Mouse (Mus musculus): ENCODE results near the gene Mrps7. TPM values are rescaled to one million over a fixed set of nuclear protein-coding genes. Genes with fewer than 3 reads are reported as not detected.

The Mrps7 gene
- polyA plus RNA-seq (2015; fragmentation: Nextera tagmentation; extraction: Ambion mirVana), result 91.6 and 93.5 TPM in 2 replicates

- Histone ChIP-seq H3K36me3 (peaks cover 52% of the 10 kb centered on the region), H3K27ac (peak within 1 kb of the TSS; percentile 83), H3K27me3 (no peaks in the 10 kb centered on the region), H3K9me3 (no peaks in the 10 kb centered on the region), H3K4me2 (replicated peaks) (peak within 1 kb of the TSS; percentile 97), H3K9ac (peak within 1 kb of the TSS; percentile 97), H3K4me1 (peaks cover 32% of the 10 kb centered on the region), H3K4me3 (peak within 1 kb of the TSS; percentile 98)
- under 1% methylated on average over 86 of the region's 93 CpGs for WGBS
- peak; percentile 97 for ATAC-seq (ENCODE audit: low FRiP score, low read depth)
Measured at GRCm38 (mm10) chr11:115603476-115604303, at the start of gene Mrps7, which contains the start of gene Gga3. TSS of gene Mrps7 (plus strand) at chr11:115603925. TSS of gene Gga3 (minus strand) at chr11:115604051.

GRCm38 (mm10) chr11:115555717-115556116 lies 48.0 kb upstream of the Mrps7 start:
- ATAC-seq (ENCODE audit: low FRiP score, low read depth), result no peak

DNA sequence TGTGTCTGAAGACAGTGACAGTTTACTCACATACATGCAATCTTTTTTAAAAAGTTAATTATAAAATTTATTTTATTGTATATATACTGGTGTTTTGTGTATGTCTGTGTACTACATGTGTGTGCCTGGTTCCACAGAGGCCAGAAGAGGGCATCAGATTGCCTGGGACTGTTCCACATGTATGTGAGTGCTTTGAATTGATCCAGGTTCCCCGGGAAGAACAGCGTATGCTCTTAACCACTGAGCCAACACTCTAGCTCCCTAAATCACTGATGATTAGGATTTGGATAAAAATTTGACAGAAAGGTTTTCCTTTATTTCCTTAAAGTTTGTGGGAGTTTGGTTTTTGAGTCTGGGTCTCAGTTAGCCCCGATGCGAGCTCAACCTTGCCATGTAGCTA lies 40.3 kb upstream of the Mrps7 start:
- peak overlapping the region; percentile 87 for H3K4me3 ChIP-seq
- H3K9ac ChIP-seq, result peak overlapping the region; percentile 83
- peaks cover 14% of the 10 kb centered on the region for H3K4me1 ChIP-seq
- H3K27ac ChIP-seq, result peak overlapping the region; percentile 78; the same call in 1 of the 2 replicates
- no peaks in the 10 kb centered on the region for H3K27me3 ChIP-seq
- peak overlapping the region; percentile 86 for H3K4me2 ChIP-seq (replicated peaks)
- WGBS, result 49% methylated on average over 4 of the region's 4 CpGs
- ATAC-seq (ENCODE audit: low FRiP score, low read depth), result no peak
- H3K36me3 ChIP-seq, result peaks cover 28% of the 10 kb centered on the region
- H3K9me3 ChIP-seq, result no peaks in the 10 kb centered on the region

More at GRCm38 (mm10) chr11:115555717-115556116, 48.0 kb upstream of the Mrps7 start:
- Histone ChIP-seq H3K36me3 (no peaks in the 10 kb centered on the region), H3K4me2 (replicated peaks) (no peak overlapping the region), H3K4me3 (no peak overlapping the region), H3K9ac (no peak overlapping the region), H3K4me1 (no peaks in the 10 kb centered on the region), H3K9me3 (no peaks in the 10 kb centered on the region), H3K27ac (no peak overlapping the region), H3K27me3 (no peaks in the 10 kb centered on the region)
- WGBS, result 77% methylated on average over 17 of the region's 17 CpGs

- Histone ChIP-seq H3K9ac (peak within 1 kb of the TSS; percentile 83), H3K4me1 (peaks cover 14% of the 10 kb centered on the region), H3K36me3 (peaks cover 36% of the 10 kb centered on the region), H3K27ac (peak within 1 kb of the TSS; percentile 78; the same call in 1 of the 2 replicates), H3K27me3 (no peaks in the 10 kb centered on the region), H3K9me3 (no peaks in the 10 kb centered on the region), H3K4me3 (peak within 1 kb of the TSS; percentile 87), H3K4me2 (replicated peaks) (peak within 1 kb of the TSS; percentile 86)
- WGBS, result under 1% methylated on average over 42 of the region's 42 CpGs
- ATAC-seq (ENCODE audit: low FRiP score, low read depth), result peak; percentile 91
Measured at GRCm38 (mm10) chr11:115564064-115564809, 39.5 kb upstream of the Mrps7 start, which contains the start of gene Nup85. TSS of gene Nup85 (plus strand) at chr11:115564434.

GRCm38 (mm10) chr11:115564961-115565360 lies 38.8 kb upstream of the Mrps7 start:
- Histone ChIP-seq H3K27me3 (no peaks in the 10 kb centered on the region), H3K4me2 (replicated peaks) (peak overlapping the region; percentile 86), H3K9me3 (no peaks in the 10 kb centered on the region), H3K4me1 (peaks cover 14% of the 10 kb centered on the region), H3K4me3 (peak overlapping the region; percentile 87), H3K9ac (peak overlapping the region; percentile 83), H3K27ac (no peak overlapping the region), H3K36me3 (peaks cover 43% of the 10 kb centered on the region)
- no peak for ATAC-seq (ENCODE audit: low FRiP score, low read depth)
- WGBS, result 15% methylated on average over 7 of the region's 7 CpGs

GRCm38 (mm10) chr11:115579080-115579479 lies 24.6 kb upstream of the Mrps7 start:
- H3K9me3 ChIP-seq, result no peaks in the 10 kb centered on the region
- no peak overlapping the region for H3K4me3 ChIP-seq
- no peaks in the 10 kb centered on the region for H3K27me3 ChIP-seq
- no peak overlapping the region for H3K4me2 ChIP-seq (replicated peaks)
- no peak for ATAC-seq (ENCODE audit: low FRiP score, low read depth)
- H3K27ac ChIP-seq, result no peak overlapping the region
- H3K4me1 ChIP-seq, result no peaks in the 10 kb centered on the region
- peaks cover 76% of the 10 kb centered on the region for H3K36me3 ChIP-seq
- no peak overlapping the region; the same call in 1 of the 2 replicates for H3K9ac ChIP-seq

- no peaks in the 10 kb centered on the region for H3K4me1 ChIP-seq
- H3K36me3 ChIP-seq, result peaks cover 99% of the 10 kb centered on the region
- no peak overlapping the region for H3K4me3 ChIP-seq
- no peaks in the 10 kb centered on the region for H3K27me3 ChIP-seq
- no peak overlapping the region for H3K4me2 ChIP-seq (replicated peaks)
- 87% methylated on average over 10 of the region's 10 CpGs for WGBS
- H3K9me3 ChIP-seq, result no peaks in the 10 kb centered on the region
- H3K9ac ChIP-seq, result no peak overlapping the region; the same call in 1 of the 2 replicates
- no peak for ATAC-seq (ENCODE audit: low FRiP score, low read depth)
- H3K27ac ChIP-seq, result no peak overlapping the region
Measured at GRCm38 (mm10) chr11:115582913-115583606, 20.7 kb upstream of the Mrps7 start.

DNA sequence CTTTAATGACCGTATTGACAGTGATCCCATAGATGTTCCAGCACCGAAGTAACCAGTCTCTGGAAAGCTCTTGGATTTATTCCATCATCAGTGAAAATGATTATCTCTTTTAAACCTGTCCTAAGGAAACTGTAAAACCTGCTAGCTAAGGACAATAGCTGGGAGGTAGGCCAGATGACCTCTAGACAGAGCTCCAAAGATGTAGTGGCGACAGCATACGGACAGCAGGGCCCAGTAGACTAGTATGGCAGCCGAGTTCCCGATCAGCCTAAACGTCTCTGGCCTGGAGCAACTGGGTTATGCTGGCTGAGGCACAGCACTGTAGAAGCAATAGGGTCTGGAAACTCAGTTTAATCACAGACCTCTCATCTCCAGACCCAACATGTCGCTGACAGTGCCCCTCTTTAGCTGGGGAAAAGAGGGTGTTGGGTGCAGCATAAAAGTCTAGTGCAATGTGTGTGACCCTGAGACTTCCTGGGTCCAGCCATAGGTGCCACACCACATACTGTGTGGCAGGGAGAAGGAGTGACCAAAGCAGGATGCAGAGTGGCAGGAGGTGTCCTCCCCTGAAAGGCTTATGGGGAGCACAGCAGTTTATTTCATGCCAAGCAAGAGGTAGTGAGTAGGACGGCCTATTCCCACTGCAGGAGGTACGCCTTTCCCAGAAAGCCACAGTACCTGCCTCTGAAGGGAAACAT lies 19.2 kb upstream of the Mrps7 start:
- H3K4me1 ChIP-seq, result no peaks in the 10 kb centered on the region
- 84% methylated on average over 10 of the region's 10 CpGs for WGBS
- no peak overlapping the region for H3K4me3 ChIP-seq
- H3K9ac ChIP-seq, result no peak overlapping the region
- no peak for ATAC-seq (ENCODE audit: low FRiP score, low read depth)
- H3K4me2 ChIP-seq (replicated peaks), result no peak overlapping the region
- no peaks in the 10 kb centered on the region for H3K27me3 ChIP-seq
- no peaks in the 10 kb centered on the region for H3K9me3 ChIP-seq
- peaks cover 96% of the 10 kb centered on the region for H3K36me3 ChIP-seq
- H3K27ac ChIP-seq, result no peak overlapping the region

DNA sequence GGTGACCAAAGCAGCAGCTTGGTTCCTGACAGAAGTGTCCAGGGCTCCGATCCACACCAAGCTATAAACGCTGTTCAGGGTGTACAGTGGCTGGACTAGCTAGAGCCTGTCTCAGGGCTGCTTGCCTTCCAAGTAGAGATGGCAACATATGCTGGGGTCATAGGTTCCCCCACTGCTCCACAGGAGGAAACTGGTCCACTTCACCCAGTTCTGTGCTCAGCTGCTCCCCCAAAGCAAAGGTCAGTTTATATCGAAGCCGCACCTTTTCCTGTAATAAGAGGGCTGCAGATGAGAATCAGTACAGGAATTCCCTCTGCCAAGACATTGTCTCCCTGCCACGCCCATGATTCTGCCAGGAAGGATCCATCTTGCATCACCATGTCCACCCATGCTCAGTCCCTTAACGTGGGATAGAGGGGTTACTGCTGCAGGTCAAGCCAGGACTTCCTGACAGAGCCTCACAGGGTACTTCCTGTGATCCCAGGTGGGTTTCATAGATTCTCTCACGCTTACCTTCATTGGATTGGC lies 18.1 kb upstream of the Mrps7 start:
- H3K27ac ChIP-seq, result no peak overlapping the region
- H3K4me2 ChIP-seq (replicated peaks), result no peak overlapping the region
- H3K9ac ChIP-seq, result no peak overlapping the region
- ATAC-seq (ENCODE audit: low FRiP score, low read depth), result no peak
- no peaks in the 10 kb centered on the region for H3K4me1 ChIP-seq
- H3K4me3 ChIP-seq, result no peak overlapping the region
- no peaks in the 10 kb centered on the region for H3K9me3 ChIP-seq
- no peaks in the 10 kb centered on the region for H3K27me3 ChIP-seq
- H3K36me3 ChIP-seq, result peaks cover 96% of the 10 kb centered on the region
- 88% methylated on average over 7 of the region's 7 CpGs for WGBS

DNA sequence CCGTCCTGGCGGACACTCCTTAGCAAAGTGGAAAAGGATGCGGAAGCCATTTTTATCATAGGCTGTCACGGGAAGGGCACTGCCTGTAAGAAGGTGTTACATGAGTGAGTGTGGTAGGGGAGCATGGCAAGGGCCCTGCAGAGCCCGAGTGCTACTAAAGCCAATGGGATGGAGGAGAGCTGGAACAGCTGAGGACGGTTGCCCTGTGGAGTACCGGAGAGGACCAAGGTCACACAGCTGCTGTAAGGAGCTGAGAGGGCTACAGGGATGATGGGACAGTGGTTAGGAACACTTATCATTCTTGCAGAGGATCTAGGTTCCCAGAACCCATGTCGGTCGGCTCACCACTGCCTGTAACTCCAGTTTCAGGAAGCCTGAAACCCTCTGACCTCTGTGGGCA lies 17.3 kb upstream of the Mrps7 start:
- H3K4me3 ChIP-seq, result no peak overlapping the region
- peaks cover 96% of the 10 kb centered on the region for H3K36me3 ChIP-seq
- H3K27ac ChIP-seq, result no peak overlapping the region
- no peaks in the 10 kb centered on the region for H3K4me1 ChIP-seq
- H3K4me2 ChIP-seq (replicated peaks), result no peak overlapping the region
- no peaks in the 10 kb centered on the region for H3K27me3 ChIP-seq
- no peaks in the 10 kb centered on the region for H3K9me3 ChIP-seq
- no peak for ATAC-seq (ENCODE audit: low FRiP score, low read depth)
- WGBS, result 90% methylated on average over 9 of the region's 9 CpGs
- no peak overlapping the region for H3K9ac ChIP-seq

DNA sequence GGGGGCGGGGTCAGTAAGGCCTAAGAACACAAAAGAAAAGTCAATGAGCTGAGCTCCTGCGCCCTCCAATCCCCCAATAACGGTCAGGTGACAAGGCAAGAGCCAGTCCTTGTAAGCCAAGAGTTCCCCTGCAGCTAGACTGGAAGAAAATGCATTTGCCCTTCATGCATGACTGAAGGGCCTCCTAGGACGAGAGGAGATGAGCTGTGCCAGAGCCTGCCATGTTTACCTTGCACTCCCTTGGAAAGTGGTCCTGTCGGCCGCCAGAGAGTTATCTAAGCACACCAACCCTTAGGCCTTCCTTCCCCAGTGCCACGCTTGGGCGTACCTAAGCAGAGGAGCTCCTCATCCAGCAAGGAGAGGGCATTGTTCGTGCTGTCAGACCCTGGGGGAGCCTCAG lies 15.7 kb upstream of the Mrps7 start:
- no peak for ATAC-seq (ENCODE audit: low FRiP score, low read depth)
- no peak overlapping the region for H3K27ac ChIP-seq
- no peak overlapping the region for H3K4me3 ChIP-seq
- no peak overlapping the region for H3K9ac ChIP-seq
- 84% methylated on average over 9 of the region's 9 CpGs for WGBS
- H3K27me3 ChIP-seq, result no peaks in the 10 kb centered on the region
- H3K4me1 ChIP-seq, result no peaks in the 10 kb centered on the region
- H3K4me2 ChIP-seq (replicated peaks), result no peak overlapping the region
- H3K36me3 ChIP-seq, result peaks cover 96% of the 10 kb centered on the region
- no peaks in the 10 kb centered on the region for H3K9me3 ChIP-seq

Data from limb, embryonic 13.5 days (tissue).